Mouse (Mus musculus) adrenal gland, adult 8-10 months (tissue): ENCODE results near the gene St5. TPM values are rescaled to one million over a fixed set of nuclear protein-coding genes. Genes with fewer than 3 reads are reported as not detected.

Source experiments
- DNase-seq: peaks from one replicate; pipeline ENCODE4 v3.0.0; 2022
- total RNA-seq, 4 experiments: library from RNA; stranded (reverse); gene quantifications; 2 replicates each; pipeline ENCODE4 v1.2.4; 2022

St5 gene
- total RNA-seq, 4 experiments from 2014 or later, result 26.9 to 62.4 (median 40.9) TPM

- DNase-seq, result no peak
Measured at GRCm38 (mm10) chr7:109608831-109609230, 94.6 kb downstream of the St5 start.

- DNase-seq, result no peak
Measured at GRCm38 (mm10) chr7:109606994-109607610, 96.3 kb downstream of the St5 start.

GRCm38 (mm10) chr7:109602562-109602961 is 100.8 kb downstream of the St5 start:
- no peak for DNase-seq

- DNase-seq, result no peak
Measured at GRCm38 (mm10) chr7:109602022-109602421, 101.4 kb downstream of the St5 start.

- DNase-seq, result peak; percentile 77
Measured at GRCm38 (mm10) chr7:109600702-109601101, 102.7 kb downstream of the St5 start.

- DNase-seq, result no peak
Measured at GRCm38 (mm10) chr7:109599998-109600397, 103.4 kb downstream of the St5 start.

GRCm38 (mm10) chr7:109594845-109595531 is 108.4 kb downstream of the St5 start:
- no peak for DNase-seq

GRCm38 (mm10) chr7:109593992-109594391 is 109.4 kb downstream of the St5 start:
- no peak for DNase-seq

- no peak for DNase-seq
Measured at GRCm38 (mm10) chr7:109592184-109592583, 111.2 kb downstream of the St5 start.

GRCm38 (mm10) chr7:109590576-109590975 is 112.8 kb downstream of the St5 start:
- no peak for DNase-seq

GRCm38 (mm10) chr7:109588990-109589389 is 114.4 kb downstream of the St5 start:
- DNase-seq, result no peak

- DNase-seq, result no peak
Measured at GRCm38 (mm10) chr7:109588145-109588544, 115.3 kb downstream of the St5 start.

- no peak for DNase-seq
Measured at GRCm38 (mm10) chr7:109584467-109584866, 118.9 kb downstream of the St5 start.

- DNase-seq, result no peak
Measured at GRCm38 (mm10) chr7:109580489-109580888, 122.9 kb downstream of the St5 start.

- no peak for DNase-seq
Measured at GRCm38 (mm10) chr7:109579585-109580307, 123.7 kb downstream of the St5 start.

- DNase-seq, result no peak
Measured at GRCm38 (mm10) chr7:109578880-109579584, 124.4 kb downstream of the St5 start.

GRCm38 (mm10) chr7:109576321-109577314 is 126.8 kb downstream of the St5 start:
- no peak for DNase-seq

- DNase-seq, result no peak
Measured at GRCm38 (mm10) chr7:109574166-109574565, 129.2 kb downstream of the St5 start.

GRCm38 (mm10) chr7:109568391-109568892 is 135.0 kb downstream of the St5 start:
- no peak for DNase-seq

- no peak for DNase-seq
Measured at GRCm38 (mm10) chr7:109566841-109567768, 136.3 kb downstream of the St5 start.
